Mouse (Mus musculus): ENCODE data around the gene Cpeb3.
"Not testable (repeated sequence)": the region's sequence is repeated elsewhere in the genome, so short reads cannot be mapped to it uniquely, and the experiment has no call there.

The Cpeb3 gene

DNA sequence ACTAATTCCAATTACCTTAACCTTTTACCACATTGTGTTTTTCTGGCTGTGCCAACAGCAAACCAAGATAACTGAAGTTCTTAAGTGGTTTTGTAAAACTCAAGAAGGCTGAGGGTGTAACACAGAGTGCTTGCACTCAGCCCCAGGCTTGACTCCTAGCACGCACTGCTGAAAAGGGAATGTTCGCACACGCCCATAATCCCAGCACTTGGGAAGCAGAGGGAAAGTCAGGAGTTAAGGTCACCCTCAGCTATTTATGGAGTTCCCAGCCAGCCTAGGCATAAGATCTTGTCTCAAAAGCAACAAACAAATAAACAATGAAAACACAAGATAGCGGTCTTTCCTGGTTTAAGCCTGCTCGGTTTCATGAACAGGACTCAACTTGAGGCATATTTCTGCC lies 63.0 kb downstream of the Cpeb3 start:
- no peak for DNase-seq

- no peak for DNase-seq
Observed at GRCm38 (mm10) chr19:37141623-37142022, 66.8 kb downstream of the Cpeb3 start.

- DNase-seq = no peak
Observed at GRCm38 (mm10) chr19:37137133-37137532, 71.3 kb downstream of the Cpeb3 start.

DNA sequence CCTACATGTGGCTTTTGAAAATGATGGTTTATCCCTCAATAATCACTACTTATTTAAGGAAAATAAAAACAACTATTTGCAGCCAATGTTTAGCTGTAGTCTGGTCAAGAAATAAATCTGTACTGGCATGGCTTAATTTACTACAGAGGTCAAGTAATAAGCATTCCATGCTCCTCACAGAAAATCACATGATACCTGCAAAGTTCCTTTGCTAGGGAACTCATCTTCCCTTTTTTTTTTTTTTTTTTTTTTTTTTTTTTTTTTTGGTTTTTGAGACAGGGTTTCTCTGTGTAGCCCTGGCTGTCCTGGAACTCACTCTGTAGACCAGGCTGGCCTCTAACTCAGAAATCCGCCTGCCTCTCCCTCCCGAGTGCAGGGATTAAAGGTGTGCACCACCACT lies 72.9 kb downstream of the Cpeb3 start:
- DNase-seq = not testable (repeated sequence)

DNA sequence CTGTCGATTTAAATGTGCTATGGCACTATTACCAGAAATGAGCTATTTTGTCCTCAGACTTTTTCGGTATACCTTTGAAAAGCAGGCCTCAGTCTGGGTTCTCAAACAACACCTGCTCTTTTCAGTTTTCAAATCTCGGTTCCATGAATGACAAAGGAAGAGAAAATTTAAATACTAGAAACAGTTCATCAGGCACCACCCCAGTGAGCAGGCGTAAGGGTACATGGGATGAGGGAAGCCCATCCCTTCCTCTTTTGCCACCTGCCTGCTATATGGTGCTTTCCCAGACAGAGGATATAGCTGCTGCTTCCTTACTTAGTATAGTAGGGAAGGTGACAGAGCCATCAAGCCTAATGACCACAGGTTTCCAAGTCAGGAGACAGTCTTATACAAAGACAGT lies 74.7 kb downstream of the Cpeb3 start:
- no peak for DNase-seq

DNA sequence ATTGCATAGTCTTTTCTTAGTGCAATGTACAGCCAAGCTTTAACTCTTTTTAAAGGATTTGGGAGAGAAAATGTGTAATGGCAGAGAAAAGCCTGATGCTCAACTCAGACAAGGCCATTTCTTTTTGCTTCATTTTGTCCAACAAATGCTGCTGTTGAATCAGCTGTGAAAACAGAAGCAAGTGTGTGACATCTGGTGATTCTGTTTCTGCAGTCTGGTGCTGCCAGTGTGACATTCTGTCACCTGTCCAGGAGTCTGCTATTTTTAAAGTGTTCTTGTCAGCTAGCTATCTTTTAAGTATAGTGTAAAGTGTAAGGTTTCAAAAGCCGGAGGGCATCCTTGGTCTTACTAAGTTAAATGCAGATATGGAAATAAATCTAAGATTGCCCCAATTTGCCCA lies 76.7 kb downstream of the Cpeb3 start:
- DNase-seq = no peak

GRCm38 (mm10) chr19:37128461-37128860 lies 79.9 kb downstream of the Cpeb3 start:
- no peak for DNase-seq

GRCm38 (mm10) chr19:37127018-37127567 lies 81.3 kb downstream of the Cpeb3 start:
- no peak for DNase-seq

- no peak for DNase-seq
Observed at GRCm38 (mm10) chr19:37124961-37125360, 83.4 kb downstream of the Cpeb3 start.

DNA sequence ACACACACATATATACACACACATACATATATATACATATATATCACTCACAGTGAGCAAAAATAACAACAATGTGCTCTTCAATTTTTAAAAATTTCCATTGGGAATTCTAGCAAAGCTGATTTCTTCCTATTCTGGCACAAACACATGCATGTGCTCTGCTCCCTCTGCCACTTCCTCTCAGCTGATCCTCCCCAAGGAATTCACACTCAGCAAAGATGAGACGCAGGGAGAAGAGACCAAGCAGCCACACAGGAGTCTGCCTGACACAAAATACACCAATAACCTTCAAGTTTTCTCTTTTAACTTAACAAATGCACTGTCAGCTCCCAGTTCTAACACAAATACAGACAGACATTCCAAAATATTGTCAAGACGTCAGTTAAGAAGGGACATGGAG lies 89.1 kb downstream of the Cpeb3 start:
- no peak for DNase-seq

GRCm38 (mm10) chr19:37115824-37116223 lies 92.6 kb downstream of the Cpeb3 start:
- no peak for DNase-seq

DNA sequence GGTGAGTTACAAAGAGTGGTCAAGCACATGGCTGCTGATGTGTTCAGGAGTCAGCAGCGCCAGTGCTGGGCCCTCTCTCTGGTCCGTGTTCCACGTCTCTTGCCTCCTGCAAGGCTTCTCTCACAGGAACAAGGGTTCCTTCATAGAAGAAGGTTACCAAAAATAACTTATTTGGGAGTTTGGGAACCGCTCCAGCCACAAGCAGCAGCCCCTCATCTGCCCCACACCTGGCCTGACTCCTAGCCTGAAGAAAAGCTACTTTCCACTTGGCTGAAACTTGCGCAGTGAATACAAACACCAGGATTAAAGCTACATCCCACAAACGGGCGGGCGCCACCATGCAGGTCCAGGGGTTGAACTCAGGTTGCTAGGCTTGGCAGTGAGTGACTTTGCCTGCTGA lies 93.0 kb downstream of the Cpeb3 start:
- no peak for DNase-seq

DNA sequence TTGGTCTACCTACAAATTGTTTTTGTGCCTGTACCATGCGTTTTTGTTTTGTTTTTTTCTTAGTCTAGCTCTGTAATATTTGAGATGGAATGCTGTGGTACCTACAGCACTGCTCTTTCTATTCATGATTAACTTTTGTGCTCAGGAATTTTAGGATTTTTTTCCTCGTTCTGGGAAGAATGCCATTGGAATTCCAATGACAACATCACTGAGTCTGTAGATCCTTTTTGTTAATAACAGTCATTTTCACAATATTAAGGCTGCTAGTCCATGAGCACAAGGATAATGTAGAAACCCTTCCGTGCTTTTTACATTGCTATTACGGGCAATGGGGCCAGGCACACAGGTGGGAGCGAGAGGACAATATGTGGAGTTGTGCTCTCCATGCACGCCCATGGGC lies 96.6 kb downstream of the Cpeb3 start:
- DNase-seq = no peak

GRCm38 (mm10) chr19:37110494-37110893 lies 97.9 kb downstream of the Cpeb3 start:
- DNase-seq = no peak

GRCm38 (mm10) chr19:37109853-37110252 lies 98.5 kb downstream of the Cpeb3 start:
- DNase-seq = no peak

GRCm38 (mm10) chr19:37100689-37101088 lies 107.7 kb downstream of the Cpeb3 start:
- DNase-seq = no peak

GRCm38 (mm10) chr19:37095666-37096330 lies 112.6 kb downstream of the Cpeb3 start:
- no peak for DNase-seq

- no peak for DNase-seq
Observed at GRCm38 (mm10) chr19:37093181-37093580, 115.2 kb downstream of the Cpeb3 start.

- no peak for DNase-seq
Observed at GRCm38 (mm10) chr19:37090146-37091061, 118.0 kb downstream of the Cpeb3 start.

GRCm38 (mm10) chr19:37088043-37088748 lies 120.2 kb downstream of the Cpeb3 start:
- no peak for DNase-seq

DNA sequence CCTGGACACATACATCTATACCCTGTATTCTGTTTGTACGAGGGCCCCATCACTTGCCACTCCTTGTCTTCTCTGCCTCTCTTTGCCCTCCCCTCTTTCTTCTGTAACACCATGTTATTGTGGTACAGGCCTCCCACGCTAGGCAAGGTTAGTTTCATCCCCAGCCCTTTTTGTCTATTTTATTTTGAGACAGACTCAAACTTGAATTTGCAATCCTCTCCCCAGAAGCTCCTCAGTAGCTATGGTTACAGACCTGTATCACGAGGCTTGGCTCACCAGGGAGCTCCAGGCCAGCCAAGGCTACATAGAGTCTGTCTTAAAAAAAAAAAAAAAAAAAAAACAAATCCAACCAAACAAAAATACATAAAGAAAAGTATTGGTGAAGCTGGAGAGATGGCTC lies 123.9 kb downstream of the Cpeb3 start:
- DNase-seq = no peak

DNA sequence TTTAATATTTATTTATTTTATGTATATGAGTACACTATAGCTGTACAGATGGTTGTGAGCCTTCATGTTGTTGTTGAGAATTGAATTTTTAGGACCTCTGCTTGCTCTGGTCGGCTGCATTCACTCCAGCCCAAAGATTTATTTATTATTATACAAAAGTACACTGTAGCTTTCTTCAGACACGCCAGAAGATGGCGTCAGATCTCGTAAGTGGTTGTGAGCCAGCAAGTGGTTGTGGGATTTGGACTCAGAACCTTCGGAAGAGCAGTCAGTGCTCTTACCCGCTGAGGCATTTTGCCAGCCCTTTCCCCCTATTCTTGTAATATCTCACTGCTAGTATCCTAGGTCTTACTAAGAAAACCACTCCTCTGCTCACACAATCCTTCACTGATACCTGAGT lies 126.9 kb downstream of the Cpeb3 start:
- DNase-seq = no peak

- no peak for DNase-seq
Observed at GRCm38 (mm10) chr19:37079151-37079550, 129.2 kb downstream of the Cpeb3 start.

Data from kidney, postnatal 10 days (tissue).